Mouse (Mus musculus): ENCODE data around the gene Glo1.

Gene Glo1

DNA sequence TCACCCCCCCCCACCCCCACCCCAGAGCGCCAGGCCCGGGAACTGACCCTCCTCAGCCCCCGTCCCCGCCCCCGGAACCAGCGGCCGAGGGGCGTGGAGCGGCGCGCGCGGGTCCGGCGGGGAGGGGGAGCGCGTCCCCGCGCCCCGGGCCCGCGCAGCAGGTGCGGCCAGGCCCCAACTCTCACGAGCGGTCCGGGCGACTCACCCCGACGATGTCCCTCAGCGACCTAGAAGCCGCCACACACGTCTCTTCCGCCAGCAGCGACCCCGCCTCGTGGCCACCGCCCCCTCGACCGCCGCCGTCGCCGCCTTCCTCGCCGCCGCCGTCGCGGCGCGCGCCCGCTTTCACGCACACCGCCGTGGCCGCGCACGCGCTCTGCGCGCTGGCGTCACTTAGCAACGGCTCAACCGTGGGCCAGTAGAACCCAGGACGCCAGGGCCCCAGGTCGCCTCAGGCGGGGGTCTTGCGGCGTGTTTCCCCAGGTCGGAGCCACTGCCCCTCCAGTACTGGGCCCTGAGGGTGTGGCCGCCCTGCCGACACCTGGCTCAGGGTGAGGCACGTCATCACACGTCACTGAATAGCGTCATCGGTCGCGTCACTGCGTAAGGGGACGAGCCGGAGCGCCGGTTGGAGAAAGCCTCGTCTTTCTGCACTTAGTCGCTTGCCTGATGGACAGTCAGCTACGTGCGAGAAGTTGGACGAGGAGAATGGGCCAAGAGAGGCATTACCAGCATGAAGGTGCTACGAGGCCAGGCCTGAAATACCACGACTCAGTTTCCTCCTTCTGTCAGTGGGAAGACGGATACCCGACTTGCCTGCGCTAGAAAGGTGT is 50.5 kb downstream of the Glo1 start, which contains the start of gene Btbd9:
TSS of gene Btbd9 (minus strand) at position 548 of the 833 bp plus-strand sequence.
- peak; percentile 95 for DNase-seq

DNA sequence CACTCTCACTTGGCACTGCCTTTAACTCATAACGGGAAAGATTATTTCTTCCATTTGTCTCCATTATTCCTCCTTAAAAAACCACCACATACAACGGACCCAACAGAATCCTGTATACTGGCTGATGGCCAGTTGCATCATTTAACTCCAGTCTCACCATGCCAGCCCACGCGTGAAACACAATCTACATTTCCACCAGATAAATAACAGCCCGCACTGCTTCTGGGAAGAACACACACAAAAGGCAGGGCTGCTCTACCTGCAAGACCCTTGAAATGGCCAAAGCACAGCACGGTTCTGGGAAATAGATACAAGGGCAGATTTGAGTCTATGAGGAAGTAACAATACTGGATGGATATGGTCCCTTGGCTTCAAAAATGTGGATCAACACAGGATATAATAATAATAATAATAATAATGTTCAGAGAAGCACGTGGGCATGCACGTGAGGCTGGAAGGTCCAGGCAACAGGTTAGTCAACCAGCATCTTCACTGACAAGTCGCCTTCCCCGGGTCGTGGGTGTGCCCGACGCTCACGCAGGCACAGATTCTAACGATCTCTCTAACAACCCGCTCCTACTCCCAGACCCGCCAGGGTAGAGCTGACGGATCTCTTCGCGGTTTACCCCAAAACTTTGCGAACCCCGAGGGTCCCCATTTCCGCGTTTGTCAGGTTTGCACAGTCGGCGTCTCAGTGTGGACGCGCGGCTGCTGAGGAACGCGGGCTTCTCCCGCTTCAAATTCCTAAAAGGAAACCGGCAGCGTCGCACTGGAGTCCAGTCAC is 51.4 kb downstream of the Glo1 start:
- DNase-seq: no peak

DNA sequence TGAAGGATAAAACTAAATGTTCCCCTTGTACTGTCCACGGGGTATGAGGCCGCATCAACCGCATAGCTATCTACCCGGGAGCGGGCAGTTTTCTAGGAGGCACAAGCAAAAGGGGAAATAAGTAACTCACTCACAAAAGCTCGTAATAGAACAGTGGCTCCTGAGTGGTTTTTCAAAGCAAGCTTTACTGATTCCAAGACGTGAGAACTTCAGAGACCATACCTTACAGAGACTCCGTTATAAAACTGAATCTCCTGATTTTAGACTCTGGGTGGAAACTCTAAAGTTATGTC is 51.9 kb downstream of the Glo1 start:
- no peak for DNase-seq

DNA sequence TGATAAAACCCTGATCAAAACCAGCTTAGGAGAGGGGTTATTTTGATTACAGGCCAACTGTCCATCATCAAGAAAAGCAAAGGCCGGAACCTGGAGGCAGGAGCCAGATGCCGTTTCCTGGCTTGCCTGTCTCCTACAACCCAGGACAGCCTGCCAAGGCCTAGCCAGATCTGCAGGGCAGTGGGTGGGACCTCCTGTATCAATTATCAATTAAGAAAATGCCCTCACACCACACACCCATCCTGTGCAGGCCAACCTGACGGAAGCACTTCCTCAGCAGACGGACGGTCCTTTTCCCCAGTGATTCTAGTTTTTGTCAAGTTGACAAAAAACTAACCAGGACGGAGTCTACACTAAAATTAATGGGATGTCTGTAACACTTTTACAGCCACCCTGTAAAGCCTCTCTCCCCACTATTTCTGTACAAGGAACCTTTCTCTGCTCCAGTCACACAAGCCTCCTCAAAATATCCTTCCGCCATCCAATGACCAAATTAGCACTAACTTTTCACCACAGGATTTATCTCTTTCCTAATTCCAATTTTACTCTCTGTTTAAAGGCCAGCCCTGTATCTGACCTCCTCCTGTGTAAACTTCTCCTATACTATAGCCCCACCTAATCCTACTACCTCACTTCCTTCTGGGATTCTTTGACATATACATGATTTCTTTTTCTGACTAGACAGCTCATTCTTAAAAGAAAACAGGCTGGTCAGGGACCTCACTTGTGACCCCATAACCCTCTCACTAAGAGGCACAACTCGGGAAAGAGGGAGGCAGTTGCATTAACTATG is 52.5 kb downstream of the Glo1 start:
- no peak for DNase-seq

DNA sequence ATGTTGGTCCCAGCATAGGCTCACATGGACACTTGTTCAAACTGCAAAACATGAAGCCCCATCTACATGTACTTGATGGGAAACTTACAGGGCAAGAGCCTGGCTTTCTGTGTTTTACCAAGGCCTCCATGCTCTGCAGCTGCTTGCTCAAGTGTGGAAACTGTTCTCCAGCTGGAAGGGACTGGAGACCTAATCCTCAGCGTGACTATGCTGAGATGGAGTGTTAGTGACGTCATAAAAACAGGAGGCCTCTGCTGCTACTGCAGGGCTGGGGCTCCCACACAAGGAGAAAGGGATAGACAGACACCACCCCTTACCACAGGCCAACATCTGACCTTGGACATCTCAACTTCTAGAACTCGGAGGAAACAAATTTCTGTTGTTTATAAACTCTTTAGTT is 55.7 kb downstream of the Glo1 start:
- no peak for DNase-seq

DNA sequence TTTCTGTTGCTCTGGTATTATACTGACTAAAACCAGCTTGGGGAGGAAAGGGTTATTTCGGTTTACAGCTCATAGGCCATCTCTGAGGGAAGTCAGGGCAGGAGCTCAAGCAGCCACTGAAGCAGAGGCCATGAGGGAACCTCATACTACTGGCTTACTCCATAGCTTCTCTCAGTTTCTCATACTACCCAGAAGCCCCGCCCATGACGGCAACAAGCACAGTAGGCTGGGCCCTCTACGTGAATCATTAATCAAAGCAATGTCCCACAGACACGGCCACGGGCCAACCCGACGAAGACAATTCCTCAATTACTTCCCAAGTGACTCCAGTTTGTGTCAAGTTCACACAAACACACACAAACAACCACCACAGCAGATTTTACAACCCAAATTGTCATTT is 56.5 kb downstream of the Glo1 start:
- no peak for DNase-seq

DNA sequence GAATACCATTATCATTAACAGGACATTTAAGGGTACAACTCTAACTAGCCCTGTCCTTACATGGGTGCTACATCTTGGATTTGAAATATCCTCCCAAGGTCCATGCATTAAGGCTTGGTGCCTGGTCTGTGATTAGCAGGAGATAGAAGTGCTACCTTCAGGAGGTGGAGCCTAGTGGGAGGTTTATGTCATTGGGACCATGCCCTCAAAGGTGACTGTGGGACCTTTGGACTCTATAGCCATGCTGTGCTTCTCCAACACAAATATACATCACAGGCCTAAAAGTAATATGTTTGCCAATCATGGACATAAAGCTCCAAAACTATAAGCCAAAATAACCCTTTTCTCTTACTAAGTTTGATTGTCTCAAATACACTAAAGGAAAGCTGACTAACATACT is 58.2 kb downstream of the Glo1 start:
- DNase-seq: no peak

DNA sequence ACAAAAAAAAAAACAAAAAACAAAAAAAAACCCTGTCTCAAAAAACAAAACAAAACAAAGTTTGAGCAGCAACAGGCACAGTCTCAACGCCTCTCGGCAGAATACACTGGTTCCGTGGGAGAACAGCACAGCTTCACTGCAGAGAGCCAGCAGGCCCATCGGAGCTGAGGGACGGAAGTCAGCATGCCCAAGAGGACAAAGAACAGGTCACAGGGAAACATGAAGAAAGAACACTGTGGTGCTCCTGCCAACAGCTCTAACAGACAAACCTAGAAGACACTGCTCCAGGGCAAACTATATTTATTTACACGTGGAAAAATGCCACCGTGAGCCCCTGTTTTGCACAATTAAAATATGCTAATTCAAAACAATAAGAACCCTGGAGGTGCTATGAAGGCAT is 61.7 kb downstream of the Glo1 start:
- DNase-seq: no peak

DNA sequence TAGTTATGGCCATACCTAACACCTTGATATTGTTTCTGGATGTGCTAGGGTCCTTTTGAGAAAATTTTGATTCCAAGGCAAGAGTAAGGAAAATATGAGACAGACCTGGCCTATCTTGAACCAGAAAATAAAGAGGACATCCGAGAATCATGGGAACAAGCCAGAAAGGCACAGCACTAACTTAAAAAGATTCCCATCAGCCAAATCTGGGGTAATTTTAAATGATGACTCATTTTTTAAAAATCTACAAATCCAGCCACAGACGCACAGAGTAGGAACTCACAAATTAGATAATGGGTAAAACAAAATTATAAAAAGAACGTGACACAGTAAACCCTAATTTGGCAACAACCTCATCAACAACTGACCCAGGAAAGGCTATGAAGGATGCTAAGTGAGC is 62.3 kb downstream of the Glo1 start:
- no peak for DNase-seq

DNA sequence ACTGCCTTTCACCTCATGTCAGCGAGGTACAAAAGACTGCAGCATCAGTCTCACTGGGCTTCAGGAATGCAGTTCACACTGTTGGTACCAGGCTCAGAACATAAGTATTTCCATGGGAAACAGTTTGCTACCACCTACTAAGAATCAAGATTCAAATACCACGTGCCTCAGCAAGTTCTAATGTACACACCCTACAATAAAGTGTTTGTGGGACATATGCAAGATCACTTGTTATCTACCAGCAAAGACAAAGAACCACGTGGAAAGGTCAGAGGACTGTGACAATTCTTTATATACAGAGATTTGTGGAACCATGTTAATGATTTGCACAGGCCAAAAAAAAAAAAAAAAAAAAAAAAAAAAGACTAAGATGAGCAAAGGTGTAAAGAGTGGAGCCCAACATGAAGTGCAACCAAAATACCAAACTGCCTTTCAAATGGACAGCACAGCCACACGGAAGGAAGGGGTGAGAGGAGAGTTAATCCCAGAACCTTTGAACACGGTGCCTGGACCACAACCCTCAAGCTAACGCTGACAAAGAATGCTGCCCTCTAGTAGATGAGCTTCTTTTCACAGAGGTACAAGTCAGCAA is 63.1 kb downstream of the Glo1 start:
- no peak for DNase-seq

DNA sequence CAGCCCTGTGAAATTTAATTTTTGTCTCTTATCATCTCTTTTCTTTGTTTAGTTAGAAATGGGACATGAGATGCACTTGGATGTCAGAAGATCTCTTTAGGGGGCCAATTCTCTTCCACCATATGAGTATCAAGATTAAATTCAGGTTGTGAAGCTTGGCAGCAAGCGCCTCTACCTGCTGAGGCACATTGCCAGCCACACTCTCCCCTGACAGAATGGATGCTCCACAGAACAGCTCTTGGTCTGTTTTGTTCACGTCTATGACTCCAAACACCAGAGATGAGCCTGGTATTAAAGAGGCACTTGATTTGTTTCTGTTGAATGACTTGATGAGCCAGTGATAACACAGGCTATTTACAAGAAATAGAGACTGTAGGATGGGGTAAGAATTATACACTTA is 63.9 kb downstream of the Glo1 start:
- DNase-seq: no peak

DNA sequence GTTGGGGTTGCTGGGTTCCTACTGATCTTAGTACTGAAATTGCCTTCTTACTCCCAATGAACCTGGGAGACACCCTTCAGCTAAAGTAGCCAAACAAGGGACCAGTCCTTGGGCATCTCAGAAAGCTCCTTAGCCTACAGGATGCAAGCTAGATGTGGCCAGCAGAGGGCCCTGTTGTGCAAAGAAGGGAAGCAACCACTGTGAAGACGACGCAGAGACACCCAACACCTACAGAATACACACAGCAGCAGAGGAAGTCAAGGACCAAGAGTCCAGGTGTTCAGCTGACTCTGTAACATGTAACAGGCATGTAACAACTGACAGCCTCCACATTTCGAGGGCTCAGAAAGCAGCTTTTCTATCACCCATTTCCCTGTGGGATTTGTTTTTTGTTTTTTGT is 67.1 kb downstream of the Glo1 start:
- DNase-seq: peak; percentile 42

DNA sequence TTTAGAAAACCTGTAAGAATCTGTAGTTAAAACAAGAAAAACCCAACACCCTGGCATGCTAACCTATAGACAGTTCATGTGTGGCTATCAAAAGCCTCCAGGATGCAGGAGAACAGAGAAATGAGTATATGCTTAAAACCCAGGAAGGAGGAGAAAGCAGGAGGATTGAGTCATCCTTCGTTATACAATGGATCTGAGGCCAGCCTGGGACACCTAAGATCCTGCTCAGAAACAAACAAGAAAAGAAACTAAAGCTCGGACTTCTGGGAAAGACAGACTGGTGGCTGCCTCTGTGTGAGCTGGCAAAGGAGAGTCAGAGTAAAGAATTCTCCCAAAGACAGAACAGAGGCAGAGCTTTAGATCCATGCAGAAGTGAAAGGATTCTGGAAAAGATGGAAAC is 68.0 kb downstream of the Glo1 start:
- DNase-seq: no peak

DNA sequence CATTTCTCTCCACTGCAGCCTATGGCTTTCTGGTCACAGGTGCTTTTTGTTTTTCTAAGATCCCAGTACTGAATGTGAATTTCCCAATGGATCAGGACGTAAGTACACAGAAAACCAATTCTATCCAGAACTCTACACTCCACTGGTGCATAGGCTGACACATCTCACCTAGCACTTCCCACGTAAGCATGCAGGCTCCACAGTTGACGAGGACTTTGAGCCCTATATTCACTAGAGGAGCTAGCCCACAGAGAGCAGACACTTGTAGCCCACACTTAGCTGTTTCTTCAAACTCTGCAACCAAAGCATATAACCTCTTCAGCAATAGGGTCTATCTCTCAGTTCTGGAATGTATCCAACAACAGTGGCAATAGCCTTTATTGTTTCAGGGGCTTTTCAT is 70.2 kb downstream of the Glo1 start:
- no peak for DNase-seq

DNA sequence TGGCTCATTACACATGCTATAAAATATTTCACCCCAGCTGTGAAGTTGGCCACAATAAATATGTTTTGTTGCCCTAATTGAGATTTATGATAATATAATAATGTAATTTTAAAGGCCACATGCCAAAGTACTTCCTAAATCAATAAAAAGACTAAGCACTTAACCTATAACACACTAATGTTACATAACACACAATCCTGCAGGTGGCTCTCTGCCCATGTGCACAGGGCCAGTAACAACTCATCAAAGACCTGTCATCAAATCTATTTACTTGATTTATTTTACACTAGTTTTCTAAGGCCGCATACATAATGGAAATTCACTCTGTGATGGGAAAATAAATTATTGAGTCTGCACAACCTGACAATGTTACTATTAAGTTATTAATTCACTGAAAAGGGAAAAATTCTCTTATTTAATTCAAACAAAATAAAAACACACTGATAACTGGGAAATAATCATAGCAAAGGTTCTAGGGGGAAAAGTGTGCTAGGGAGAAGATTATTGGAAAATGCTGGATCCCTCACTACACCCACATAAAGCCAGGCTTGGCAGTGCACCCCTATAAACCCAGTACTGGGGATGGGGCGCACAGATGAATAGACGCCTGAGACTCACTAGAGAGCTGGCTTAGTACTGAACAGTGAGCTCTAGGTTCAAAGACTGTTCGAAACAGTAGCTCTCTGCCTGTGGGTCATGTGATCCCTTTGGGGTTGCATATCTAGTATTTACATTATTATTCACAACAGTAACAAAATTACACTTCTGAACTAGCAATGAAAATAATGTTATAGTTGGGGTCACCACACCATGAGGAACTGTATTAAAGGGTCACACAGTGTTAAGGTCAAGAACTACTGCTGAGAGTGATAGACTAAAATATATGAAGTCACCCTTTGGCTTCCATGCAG is 73.4 kb downstream of the Glo1 start:
- DNase-seq: no peak

DNA sequence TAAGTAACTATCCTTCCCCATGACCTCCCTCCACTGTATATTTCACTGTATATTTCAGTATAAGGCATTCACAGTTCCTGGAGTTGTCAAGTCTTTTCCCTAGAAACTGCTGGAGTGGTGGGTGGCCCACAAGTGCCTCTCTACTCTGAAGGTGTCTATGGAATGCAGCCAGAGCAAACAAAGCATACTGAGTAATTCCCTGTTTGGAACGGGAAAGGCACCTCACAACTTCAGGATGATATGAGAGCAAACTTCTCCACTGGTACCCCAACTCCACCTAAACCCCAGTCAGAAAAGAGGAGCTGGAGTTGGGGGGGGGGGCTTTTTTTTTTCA is 75.9 kb downstream of the Glo1 start:
- no peak for DNase-seq

DNA sequence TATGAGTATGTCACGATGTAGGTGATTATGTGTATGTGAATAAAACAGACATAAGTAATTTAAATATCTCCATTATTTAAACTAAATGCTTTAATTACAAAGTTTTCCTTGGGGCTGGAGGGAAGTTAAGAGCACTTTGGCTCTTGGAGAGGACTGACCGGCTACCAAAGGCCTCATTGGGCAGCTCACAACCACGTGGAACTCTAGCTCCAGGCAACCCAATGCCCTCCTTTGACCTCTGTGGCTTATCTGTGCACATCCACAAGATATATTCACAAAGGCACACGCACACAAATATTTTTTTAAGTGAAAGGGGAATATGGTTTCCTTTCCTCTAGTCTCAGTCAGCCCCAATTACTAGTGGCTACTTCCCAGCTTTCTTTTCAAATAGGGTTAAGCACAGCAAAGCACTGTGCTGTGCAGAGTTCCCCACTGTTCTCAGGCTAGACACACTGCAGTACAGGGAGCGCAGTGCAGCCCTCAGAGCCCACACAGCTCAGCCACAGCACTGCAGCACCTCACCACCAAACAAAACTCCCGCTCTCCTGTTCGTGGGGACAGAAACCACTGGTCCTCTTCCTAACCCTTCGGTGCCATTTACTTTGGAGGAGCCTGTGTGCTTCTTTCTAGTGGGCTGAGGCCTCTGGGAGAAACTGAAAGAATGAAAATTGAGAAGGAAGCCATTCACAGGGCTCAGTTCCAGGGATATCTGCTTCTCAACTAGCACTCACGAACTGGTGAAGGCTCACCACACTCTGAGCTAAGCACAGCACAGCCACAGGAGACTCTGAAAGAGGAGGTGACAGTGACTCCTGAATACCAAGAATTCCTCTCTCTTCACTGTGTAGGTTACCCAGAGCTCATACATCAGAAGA is 76.5 kb downstream of the Glo1 start:
- DNase-seq: no peak

DNA sequence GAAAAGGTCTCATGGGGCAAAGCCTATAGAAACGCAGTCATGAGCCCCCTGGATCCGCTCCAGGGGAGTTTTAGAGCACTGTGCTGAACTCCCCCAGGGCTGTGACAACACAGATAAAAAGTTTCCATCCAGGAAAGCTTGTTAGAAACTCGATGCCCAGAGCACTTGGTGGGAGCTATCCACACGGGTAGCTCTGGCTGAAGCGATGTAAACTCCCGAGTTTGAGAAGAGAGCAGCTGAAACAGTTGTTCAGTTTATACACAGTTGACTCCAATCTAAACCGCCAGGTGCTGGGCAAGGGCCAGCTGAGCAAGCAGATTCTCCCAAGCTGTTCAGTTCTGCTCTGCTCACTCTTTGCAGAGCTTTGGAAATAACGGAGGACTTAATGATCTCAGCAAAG is 87.6 kb downstream of the Glo1 start:
- DNase-seq: no peak

DNA sequence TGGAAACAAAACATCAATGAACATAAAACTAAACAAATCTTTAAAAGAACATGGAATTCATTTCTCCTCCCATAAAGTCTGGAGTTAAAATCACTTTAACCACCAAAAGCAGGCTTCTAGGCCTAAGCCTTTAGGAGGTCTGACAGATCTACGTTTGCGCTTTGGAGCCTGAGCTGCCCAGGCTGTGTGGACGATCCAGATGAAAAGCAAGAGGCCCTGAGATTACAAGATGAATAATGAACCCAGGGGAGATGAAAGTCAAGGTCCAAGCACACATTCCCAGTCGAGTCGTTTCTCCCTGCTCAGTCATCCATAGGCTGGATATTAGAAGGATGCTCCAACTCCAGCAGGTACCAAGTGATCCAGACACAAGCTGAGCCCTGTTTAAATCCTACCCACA is 90.0 kb downstream of the Glo1 start:
- no peak for DNase-seq

All from embryo, embryonic 11 days (tissue).